Mouse (Mus musculus) heart, postnatal 0 days (tissue): ENCODE measurements around the gene Btbd3. TPM values are rescaled to one million over a fixed set of nuclear protein-coding genes. Genes with fewer than 3 reads are reported as not detected.

Experiments used
- ATAC-seq: fragments of 200-750 bp; cut with Nextera tagmentation; 2 replicates; pipeline ENCODE4 v1.8.0; 2017; ENCODE audit warnings: low read depth, moderate number of reproducible peaks, moderate library complexity; ENCODE audit not compliant: insufficient read depth
- DNase-seq: peaks from one replicate; pipeline ENCODE4 v3.0.0-alpha.2; 2016; ENCODE audit warnings: low spot score
- H3K27ac ChIP-seq: fragments of 300-500 bp; sonication (generic); 2 replicates; pipeline ENCODE4 v1.5.1; 2014; ENCODE audit warnings: low read depth, mild to moderate bottlenecking
- H3K27me3 ChIP-seq: fragments of 300-500 bp; sonication (generic); 2 replicates; pipeline ENCODE4 v1.6.1; 2014; ENCODE audit warnings: low read length, mixed read lengths; ENCODE audit not compliant: control insufficient read depth, insufficient read depth
- H3K36me3 ChIP-seq: fragments of 300-500 bp; sonication (generic); replicated peaks from 2 replicates; pipeline ENCODE4 v1.6.1; 2014; ENCODE audit warnings: low read length, mixed read lengths; ENCODE audit not compliant: control insufficient read depth, insufficient read depth
- H3K4me1 ChIP-seq: fragments of 300-500 bp; sonication (generic); 2 replicates; pipeline ENCODE4 v1.6.1; 2014; ENCODE audit warnings: antibody characterized with exemption; ENCODE audit not compliant: control insufficient read depth, insufficient read depth
- H3K4me2 ChIP-seq: fragments of 300-500 bp; sonication (generic); 2 replicates; pipeline ENCODE4 v1.6.1; 2014; ENCODE audit warnings: low read depth, mild to moderate bottlenecking, low read length, moderate library complexity
- H3K4me3 ChIP-seq: fragments of 300-500 bp; sonication (generic); 2 replicates; pipeline ENCODE4 v1.5.1; 2014; ENCODE audit warnings: low read depth, low read length
- H3K9ac ChIP-seq: fragments of 300-500 bp; sonication (generic); replicated peaks from 2 replicates; pipeline ENCODE4 v1.6.1; 2014; ENCODE audit warnings: low read depth, low read length, mixed read lengths
- H3K9me3 ChIP-seq: fragments of 300-500 bp; sonication (generic); replicated peaks from 2 replicates; pipeline ENCODE4 v1.6.1; 2016; ENCODE audit warnings: low read length; ENCODE audit not compliant: control insufficient read depth
- CTCF ChIP-seq: IDR thresholded peaks from 2 replicates; pipeline ENCODE4 v1.5.1; 2016; ENCODE audit warnings: antibody characterized with exemption, control low read depth, low read depth
- EP300 ChIP-seq: IDR thresholded peaks from 2 replicates; pipeline ENCODE4 v1.6.1; 2016; ENCODE audit warnings: antibody characterized with exemption, low read depth
- WGBS: fragments of 180-500 bp; shearing (Covaris S2); extraction: QIAGEN DNeasy Blood & Tissue Kit; methylation state at CpG from one replicate; pipeline ENCODE4 v1.1.7; 2014; 5-methylcytosine and 5-hydroxymethylcytosine counted together
- polyA plus RNA-seq: library from polyadenylated mRNA; unstranded; fragments of >200 nt; fragmentation: Nextera tagmentation; extraction: Ambion mirVana; gene quantifications from 2 replicates; pipeline ENCODE4 v1.2.1, GENCODE M21; 2015
- total RNA-seq: library from RNA; depleted of rRNA; stranded (reverse); fragments of >200 nt; gene quantifications from 2 replicates; pipeline ENCODE4 v1.2.3, GENCODE M21; 2014; ENCODE audit warnings: low replicate concordance; rRNA removed

Gene Btbd3
- 15.6 and 18.7 TPM in 2 replicates for total RNA-seq
- polyA plus RNA-seq = 8.2 and 8.5 TPM in 2 replicates

- Histone ChIP-seq H3K4me2 (peak within 1 kb of the TSS; percentile 91), H3K27ac (peak within 1 kb of the TSS; percentile 93), H3K4me1 (peaks cover 11% of the 10 kb centered on the region; the same call in 1 of the 2 replicates), H3K36me3 (no peaks in the 10 kb centered on the region), H3K4me3 (peak within 1 kb of the TSS; percentile 100), H3K27me3 (no peaks in the 10 kb centered on the region), H3K9ac (peak within 1 kb of the TSS; percentile 97), H3K9me3 (no peaks in the 10 kb centered on the region)
- DNase-seq (peak; percentile 94), ATAC-seq (peak; percentile 99)
- 0% methylated on average over 39 of the region's 39 CpGs for WGBS
- TF ChIP-seq CTCF (no peak), EP300 (no peak)
These were observed at the start of gene Btbd3 for GRCm38 (mm10) chr2:138256411-138256810. Btbd3 (plus strand) TSS chr2:138256565.

- peak; percentile 43 for TF ChIP-seq EP300
- peak; percentile 22; the same call in 1 of the 2 replicates for TF ChIP-seq CTCF
- H3K9ac ChIP-seq = no peak overlapping the region
- no peaks in the 10 kb centered on the region for H3K27me3 ChIP-seq
- no peaks in the 10 kb centered on the region for H3K4me1 ChIP-seq
- no peak overlapping the region for H3K4me2 ChIP-seq
- H3K36me3 ChIP-seq = no peaks in the 10 kb centered on the region
- 29% methylated on average over 2 of the region's 2 CpGs for WGBS
- H3K27ac ChIP-seq = peak overlapping the region; percentile 36; the same call in 1 of the 2 replicates
- DNase-seq (peak; percentile 60), ATAC-seq (peak; percentile 84)
- H3K9me3 ChIP-seq = no peaks in the 10 kb centered on the region
- H3K4me3 ChIP-seq = no peak overlapping the region
These were observed 40.8 kb upstream of the Btbd3 start for GRCm38 (mm10) chr2:138215561-138215960.

- no peaks in the 10 kb centered on the region for H3K36me3 ChIP-seq
- H3K4me3 ChIP-seq = no peak overlapping the region
- no peak overlapping the region for H3K9ac ChIP-seq
- H3K27me3 ChIP-seq = no peaks in the 10 kb centered on the region
- ATAC-seq (no peak), DNase-seq (no peak)
- H3K9me3 ChIP-seq = no peaks in the 10 kb centered on the region
- no peaks in the 10 kb centered on the region for H3K4me1 ChIP-seq
- H3K27ac ChIP-seq = no peak overlapping the region
- TF ChIP-seq EP300 (no peak), CTCF (no peak)
- H3K4me2 ChIP-seq = no peak overlapping the region
- WGBS = 46% methylated on average over 1 of the region's 1 CpGs
These were observed 36.1 kb upstream of the Btbd3 start for GRCm38 (mm10) chr2:138220269-138220668.

GRCm38 (mm10) chr2:138232247-138232646, 24.1 kb upstream of the Btbd3 start:
- H3K27ac ChIP-seq = no peak overlapping the region
- ATAC-seq = no peak
- no peak for TF ChIP-seq CTCF
- TF ChIP-seq EP300 = no peak
- no peak overlapping the region for H3K4me3 ChIP-seq
- H3K9ac ChIP-seq = no peak overlapping the region
- no peaks in the 10 kb centered on the region for H3K36me3 ChIP-seq
- H3K4me2 ChIP-seq = peak overlapping the region; percentile 22
- DNase-seq = peak; percentile 11
- WGBS = 14% methylated on average over 5 of the region's 5 CpGs
- peaks cover 4% of the 10 kb centered on the region for H3K4me1 ChIP-seq
- H3K9me3 ChIP-seq = no peaks in the 10 kb centered on the region
- no peaks in the 10 kb centered on the region for H3K27me3 ChIP-seq

GRCm38 (mm10) chr2:138236149-138236548, 20.2 kb upstream of the Btbd3 start:
- no peaks in the 10 kb centered on the region for H3K9me3 ChIP-seq
- H3K4me1 ChIP-seq = peaks cover 4% of the 10 kb centered on the region
- TF ChIP-seq CTCF = no peak
- 0 out of 2 replicates have a peak, but pooled peaks have one; percentile 36 for TF ChIP-seq EP300
- 12% methylated on average over 2 of the region's 2 CpGs for WGBS
- peak; percentile 30; the same call in 1 of the 2 replicates for ATAC-seq
- no peaks in the 10 kb centered on the region for H3K27me3 ChIP-seq
- H3K27ac ChIP-seq = no peak overlapping the region; the same call in 1 of the 2 replicates
- H3K36me3 ChIP-seq = no peaks in the 10 kb centered on the region
- no peak overlapping the region for H3K4me3 ChIP-seq
- no peak overlapping the region for H3K9ac ChIP-seq
- DNase-seq = no peak
- no peak overlapping the region for H3K4me2 ChIP-seq

GRCm38 (mm10) chr2:138242452-138242851, 13.9 kb upstream of the Btbd3 start:
- H3K27me3 ChIP-seq = no peaks in the 10 kb centered on the region
- H3K4me2 ChIP-seq = no peak overlapping the region
- no peak overlapping the region for H3K9ac ChIP-seq
- ATAC-seq (no peak), DNase-seq (no peak)
- no peaks in the 10 kb centered on the region for H3K36me3 ChIP-seq
- H3K4me3 ChIP-seq = no peak overlapping the region
- 0 out of 2 replicates have a peak, but pooled peaks cover 3% of the 10 kb centered on the region for H3K4me1 ChIP-seq
- no peaks in the 10 kb centered on the region for H3K9me3 ChIP-seq
- H3K27ac ChIP-seq = no peak overlapping the region
- TF ChIP-seq EP300 = no peak
- no peak for TF ChIP-seq CTCF
- WGBS = 33% methylated on average over 5 of the region's 5 CpGs
